Mouse (Mus musculus): ENCODE measurements around the gene Hspb1.

- TF ChIP-seq CTCF (IDR thresholded peaks at IDR 0.05; ENCODE audit: low read depth, low read length), result no peak
- no peak for TF ChIP-seq GATA1 (IDR thresholded peaks at IDR 0.05; ENCODE audit: borderline replicate concordance, low read length)
- no peak for TF ChIP-seq GATA2 (IDR thresholded peaks at IDR 0.05; ENCODE audit: borderline replicate concordance, low read depth, low read length)
- TF ChIP-seq TAL1 (conservative IDR thresholded peaks at IDR 0.05; ENCODE audit: low read depth, low read length), result no peak
- no peak for TF ChIP-seq POLR2AphosphoS5 (IDR thresholded peaks at IDR 0.05; ENCODE audit: insufficient replicate concordance, low read depth, low read length)
These were observed 25.5 kb downstream of the Hspb1 start for GRCm38 (mm10) chr5:135913201-135913600.

Data from G1E (cell line).